Mouse (Mus musculus): Measurements from ENCODE around the gene Serp2.

- no peak for TF ChIP-seq CTCF (conservative IDR thresholded peaks at IDR 0.05; ENCODE audit: low read length)
- TF ChIP-seq NANOG (IDR thresholded peaks at IDR 0.05; ENCODE audit: borderline replicate concordance, low read length): no peak
- TF ChIP-seq POU5F1 (IDR thresholded peaks at IDR 0.05; ENCODE audit: borderline replicate concordance, low read length): no peak
Measured at GRCm38 (mm10) chr14:76589671-76590070, 33.0 kb upstream of the Serp2 start.
